Mouse (Mus musculus): ENCODE measurements around the gene Pgm5. TPM values are rescaled to one million over a fixed set of nuclear protein-coding genes. Genes with fewer than 3 reads are reported as not detected.

The Pgm5 gene
- polyA plus RNA-seq, 1 experiment from 2014 or later: 0.17 TPM

DNA sequence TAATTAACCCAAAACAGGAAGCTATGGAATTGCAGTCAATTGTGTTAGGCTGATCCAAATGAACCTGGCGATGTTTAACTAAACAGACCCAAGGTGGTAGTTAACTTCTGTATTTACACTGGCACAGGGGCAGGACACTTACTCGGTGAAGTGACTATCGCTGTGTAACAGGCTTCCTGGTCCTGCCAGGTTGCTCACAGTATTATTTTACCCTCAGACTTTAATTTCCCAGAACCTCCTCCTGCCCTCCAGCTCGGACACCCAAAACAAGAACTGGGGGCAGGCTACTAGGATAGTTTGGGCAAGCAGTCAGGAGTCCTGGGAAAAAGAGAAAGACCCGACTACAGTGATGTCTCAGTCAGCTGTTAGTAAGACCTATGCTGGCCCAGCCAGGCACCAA lies 68.8 kb downstream of the Pgm5 start:
- H3K27ac ChIP-seq (replicated peaks): no peak overlapping the region

DNA sequence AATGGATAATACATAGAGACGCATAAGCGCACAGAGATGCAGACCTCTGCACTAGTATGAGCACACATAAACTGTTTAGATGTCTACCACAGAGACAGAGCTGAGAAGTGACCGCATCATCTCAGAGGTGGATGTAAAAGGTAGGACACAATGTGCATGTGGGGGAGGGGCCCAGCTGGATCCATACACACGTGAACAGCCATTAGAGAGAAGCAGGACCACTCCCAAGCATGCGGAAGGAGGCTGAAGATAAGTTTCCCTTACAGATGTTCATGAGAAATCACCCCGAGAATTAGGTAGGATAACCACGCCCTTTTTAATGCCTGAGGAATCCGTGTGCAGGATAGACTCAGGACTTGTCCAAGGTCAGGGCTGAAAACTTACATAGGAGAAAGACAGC lies 75.8 kb downstream of the Pgm5 start:
- no peak for DNase-seq (ENCODE audit: low spot score)
- no peak overlapping the region for H3K27ac ChIP-seq (replicated peaks)
- peaks cover 12% of the 10 kb centered on the region for H3K4me1 ChIP-seq
- 89% methylated on average over 8 of the region's 8 CpGs for WGBS
- no peaks in the 10 kb centered on the region for H3K36me3 ChIP-seq
- H3K9me3 ChIP-seq (replicated peaks): no peaks in the 10 kb centered on the region
- H3K4me3 ChIP-seq: no peak overlapping the region
- H3K27me3 ChIP-seq (ENCODE audit: low read depth, poor library complexity, severe bottlenecking): no peaks in the 10 kb centered on the region

More for the DNA sequence above, 68.8 kb downstream of the Pgm5 start:
- no peak for DNase-seq (ENCODE audit: low spot score)
- Histone ChIP-seq H3K36me3 (no peaks in the 10 kb centered on the region), H3K9me3 (replicated peaks) (no peaks in the 10 kb centered on the region), H3K4me1 (peaks cover 5% of the 10 kb centered on the region; the same call in 1 of the 2 replicates), H3K4me3 (no peak overlapping the region), H3K27me3 (ENCODE audit: low read depth, poor library complexity, severe bottlenecking) (no peaks in the 10 kb centered on the region)
- WGBS: 86% methylated on average over 5 of the region's 5 CpGs

DNA sequence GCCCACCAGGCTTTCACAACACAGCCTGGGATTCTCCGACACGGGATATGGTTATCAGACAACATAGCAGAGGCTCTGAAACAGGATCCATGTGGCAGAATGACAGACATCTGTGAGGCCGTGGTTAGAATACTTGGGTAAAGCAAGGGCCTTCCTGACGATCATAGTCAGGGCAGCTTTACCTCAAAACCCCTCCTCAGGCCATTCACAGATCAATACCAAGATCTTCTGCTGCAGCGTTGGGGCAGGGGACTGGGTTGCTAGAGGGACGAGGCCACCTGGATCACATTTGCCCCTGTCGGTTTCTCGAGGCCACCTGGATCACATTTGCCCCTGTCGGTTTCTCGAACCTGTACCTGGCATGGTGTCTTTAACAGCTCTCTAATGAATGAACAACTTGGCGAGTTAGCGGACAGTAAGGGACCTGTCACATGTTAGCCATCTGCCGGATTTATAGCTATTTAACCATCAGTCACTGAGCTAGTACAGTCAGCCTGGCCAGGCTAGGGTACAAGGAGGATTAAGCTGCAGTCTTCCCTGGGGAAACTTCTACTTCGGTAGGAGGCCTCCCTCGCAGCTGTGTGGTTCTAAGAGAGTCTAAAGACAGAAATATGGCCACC lies 76.5 kb downstream of the Pgm5 start:
- peaks cover 19% of the 10 kb centered on the region for H3K4me1 ChIP-seq
- WGBS: 77% methylated on average over 15 of the region's 15 CpGs
- no peak for DNase-seq (ENCODE audit: low spot score)
- no peaks in the 10 kb centered on the region for H3K27me3 ChIP-seq (ENCODE audit: low read depth, poor library complexity, severe bottlenecking)
- no peak overlapping the region for H3K4me3 ChIP-seq
- no peaks in the 10 kb centered on the region for H3K9me3 ChIP-seq (replicated peaks)
- no peak overlapping the region for H3K27ac ChIP-seq (replicated peaks)
- H3K36me3 ChIP-seq: no peaks in the 10 kb centered on the region

DNA sequence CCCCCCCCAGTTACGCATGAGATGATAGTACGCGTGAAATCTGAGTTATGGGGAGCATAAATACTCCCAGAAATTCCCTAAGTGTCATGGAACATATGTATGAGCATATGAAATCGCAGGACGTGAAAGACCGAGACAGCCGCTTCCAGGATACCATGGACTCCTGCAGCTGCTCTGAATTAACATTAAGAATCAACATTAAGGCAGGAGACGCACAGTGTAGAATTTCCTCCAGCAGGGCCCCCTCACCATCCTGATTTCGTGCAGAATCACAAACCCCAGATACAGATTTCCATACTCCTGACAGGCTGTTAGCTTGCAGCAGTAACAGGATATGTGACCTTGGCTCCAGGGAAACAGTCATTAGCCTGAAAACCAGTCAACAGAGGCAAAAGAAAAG lies 77.9 kb downstream of the Pgm5 start:
- Histone ChIP-seq H3K36me3 (no peaks in the 10 kb centered on the region), H3K4me1 (peaks cover 27% of the 10 kb centered on the region), H3K9me3 (replicated peaks) (no peaks in the 10 kb centered on the region), H3K4me3 (no peak overlapping the region), H3K27ac (replicated peaks) (no peak overlapping the region), H3K27me3 (ENCODE audit: low read depth, poor library complexity, severe bottlenecking) (no peaks in the 10 kb centered on the region)
- DNase-seq (ENCODE audit: low spot score): no peak
- 79% methylated on average over 9 of the region's 9 CpGs for WGBS

DNA sequence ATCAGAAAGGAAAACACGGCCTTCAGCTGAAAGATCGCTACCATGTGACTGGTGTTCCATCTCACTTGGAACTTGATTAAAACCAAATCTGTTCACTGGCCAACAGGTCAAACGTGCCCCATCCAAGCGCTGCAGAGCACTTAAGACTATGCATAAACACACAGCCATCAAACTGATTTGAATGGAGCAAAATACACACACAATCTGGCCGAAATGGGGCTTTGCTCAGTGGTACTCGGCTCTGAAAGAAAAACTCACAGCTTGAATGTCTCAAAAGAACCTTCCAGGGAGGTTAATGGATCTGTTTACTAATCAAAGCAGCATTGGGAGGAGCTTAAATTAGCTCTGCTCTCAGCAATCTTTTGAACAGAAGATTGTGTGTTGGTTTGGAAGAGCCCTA lies 81.7 kb downstream of the Pgm5 start:
- H3K4me3 ChIP-seq: no peak overlapping the region
- H3K4me1 ChIP-seq: peaks cover 21% of the 10 kb centered on the region
- no peaks in the 10 kb centered on the region for H3K27me3 ChIP-seq (ENCODE audit: low read depth, poor library complexity, severe bottlenecking)
- WGBS: 47% methylated on average over 6 of the region's 6 CpGs
- no peak for DNase-seq (ENCODE audit: low spot score)
- no peak overlapping the region for H3K27ac ChIP-seq (replicated peaks)
- H3K9me3 ChIP-seq (replicated peaks): no peaks in the 10 kb centered on the region
- H3K36me3 ChIP-seq: no peaks in the 10 kb centered on the region

DNA sequence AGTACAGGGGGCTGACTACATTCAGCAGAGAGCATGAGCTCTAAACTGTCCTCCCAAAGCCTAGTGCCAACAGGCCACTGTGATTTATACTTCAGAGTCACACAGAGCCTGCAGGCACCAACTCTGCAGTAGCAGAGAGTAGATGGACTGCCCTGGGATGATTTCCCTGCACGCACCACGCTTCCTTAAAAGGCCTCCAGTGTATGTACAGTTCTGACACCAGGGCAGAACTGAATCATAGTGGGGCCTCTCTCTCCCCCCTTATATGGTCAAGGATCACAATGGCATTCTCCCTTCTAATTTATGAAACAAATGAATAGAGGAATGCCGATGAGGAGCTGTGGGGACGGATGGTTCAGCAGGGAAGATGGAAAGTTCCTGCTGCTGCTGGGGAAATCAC lies 91.3 kb downstream of the Pgm5 start:
- Histone ChIP-seq H3K4me3 (no peak overlapping the region), H3K27me3 (ENCODE audit: low read depth, poor library complexity, severe bottlenecking) (no peaks in the 10 kb centered on the region), H3K36me3 (no peaks in the 10 kb centered on the region), H3K4me1 (no peaks in the 10 kb centered on the region), H3K9me3 (replicated peaks) (no peaks in the 10 kb centered on the region), H3K27ac (replicated peaks) (no peak overlapping the region)
- no peak for DNase-seq (ENCODE audit: low spot score)
- WGBS: 91% methylated on average over 4 of the region's 4 CpGs

DNA sequence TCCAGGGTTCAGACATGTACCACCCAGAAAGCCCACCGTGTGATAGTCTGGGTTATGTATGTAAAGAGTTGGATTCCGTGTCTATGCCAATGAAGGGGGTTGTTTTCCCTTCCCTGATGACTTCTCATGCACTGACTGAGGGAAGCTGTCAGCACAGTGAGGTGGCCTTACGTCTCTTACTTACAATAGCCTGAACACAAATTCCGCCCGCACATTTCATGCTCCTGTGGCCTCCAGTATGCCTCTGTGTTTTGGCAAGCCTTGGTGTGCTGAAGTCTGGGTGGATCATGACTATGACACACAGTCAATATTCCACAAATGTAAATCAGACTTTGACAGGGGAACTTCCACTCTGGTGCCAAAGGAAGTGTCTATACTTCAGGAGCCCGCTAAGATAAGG lies 94.3 kb downstream of the Pgm5 start:
- Histone ChIP-seq H3K4me1 (peaks cover 3% of the 10 kb centered on the region), H3K4me3 (no peak overlapping the region), H3K27ac (replicated peaks) (no peak overlapping the region), H3K27me3 (ENCODE audit: low read depth, poor library complexity, severe bottlenecking) (no peaks in the 10 kb centered on the region), H3K36me3 (no peaks in the 10 kb centered on the region), H3K9me3 (replicated peaks) (no peaks in the 10 kb centered on the region)
- no peak for DNase-seq (ENCODE audit: low spot score)
- WGBS: 88% methylated on average over 6 of the region's 6 CpGs

DNA sequence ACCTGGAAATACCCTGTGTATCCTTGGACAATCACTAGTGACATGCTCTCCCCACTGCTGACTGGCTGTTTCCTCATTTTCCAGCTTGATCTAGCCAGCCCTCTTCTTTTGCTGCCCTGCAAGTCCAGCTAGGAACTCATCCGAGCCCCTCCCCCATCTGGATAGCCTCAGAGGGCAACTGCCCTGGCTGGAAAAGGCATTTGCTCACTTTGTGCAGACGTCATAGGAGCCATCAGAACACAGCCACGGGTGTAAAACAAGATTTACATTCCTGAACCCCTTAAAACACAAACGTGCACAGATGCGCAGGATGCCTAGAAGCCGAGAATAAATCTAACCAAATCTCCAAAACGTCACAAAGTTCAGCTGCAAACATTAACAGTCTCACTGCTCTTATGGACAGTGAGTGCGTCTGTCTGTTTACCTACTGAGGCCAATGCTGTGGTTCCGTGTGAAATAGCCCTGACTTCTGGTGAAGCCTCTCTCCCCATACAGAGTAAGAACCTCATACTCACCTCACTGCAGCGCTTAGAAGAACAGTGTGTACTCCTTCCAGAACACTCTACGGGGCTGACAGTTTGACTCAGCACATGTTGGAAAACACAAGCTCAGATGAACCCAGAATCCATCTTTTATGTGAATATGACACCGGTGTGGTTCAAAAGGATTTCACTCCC lies 99.0 kb downstream of the Pgm5 start:
- no peaks in the 10 kb centered on the region for H3K9me3 ChIP-seq (replicated peaks)
- DNase-seq (ENCODE audit: low spot score): no peak
- whole genome bisulfite sequencing: 76% methylated on average over 12 of the region's 12 CpGs
- H3K4me1 ChIP-seq: peaks cover 6% of the 10 kb centered on the region
- no peak overlapping the region for H3K27ac ChIP-seq (replicated peaks)
- H3K4me3 ChIP-seq: no peak overlapping the region
- no peaks in the 10 kb centered on the region for H3K27me3 ChIP-seq (ENCODE audit: low read depth, poor library complexity, severe bottlenecking)
- no peaks in the 10 kb centered on the region for H3K36me3 ChIP-seq

DNA sequence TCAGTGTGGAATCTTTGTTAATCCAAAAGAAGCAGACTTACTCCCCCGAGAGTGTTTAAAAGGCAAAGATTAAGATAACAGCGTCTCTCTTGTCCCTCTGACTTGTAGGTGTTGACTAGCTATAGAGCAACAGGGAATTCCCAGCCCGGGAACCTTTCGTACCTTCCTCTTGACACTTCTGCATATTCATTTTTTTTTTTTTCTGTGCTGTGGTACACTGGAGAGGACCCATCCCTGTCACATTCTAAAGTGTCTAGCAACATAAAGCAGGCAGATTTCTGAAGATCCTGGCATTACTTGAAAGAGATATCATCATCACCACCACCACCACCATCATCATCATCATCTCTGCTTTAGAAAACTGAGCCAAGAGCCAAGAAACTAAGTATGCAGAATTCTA lies 105.0 kb downstream of the Pgm5 start:
- Histone ChIP-seq H3K4me1 (peaks cover 9% of the 10 kb centered on the region), H3K27ac (replicated peaks) (no peak overlapping the region), H3K9me3 (replicated peaks) (no peaks in the 10 kb centered on the region), H3K36me3 (no peaks in the 10 kb centered on the region), H3K4me3 (no peak overlapping the region), H3K27me3 (ENCODE audit: low read depth, poor library complexity, severe bottlenecking) (no peaks in the 10 kb centered on the region)
- 87% methylated on average over 4 of the region's 4 CpGs for WGBS
- DNase-seq (ENCODE audit: low spot score): no peak

DNA sequence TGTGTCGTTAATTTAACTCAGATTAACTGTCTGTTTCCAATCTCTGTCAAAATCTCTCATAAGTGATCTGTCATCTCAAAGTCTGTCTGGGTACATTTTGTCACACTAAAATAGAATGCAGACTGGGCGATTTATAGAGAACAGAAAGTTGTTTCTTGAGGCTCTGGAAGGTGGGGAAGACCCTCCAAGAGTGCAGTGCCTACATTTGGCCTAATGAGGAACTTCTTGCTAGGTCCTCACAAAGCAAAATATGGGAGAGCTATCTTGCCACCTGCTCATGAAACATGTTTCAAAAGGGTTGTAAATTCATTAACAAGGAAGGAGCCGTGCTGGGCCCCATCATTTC lies 107.2 kb downstream of the Pgm5 start:
- Histone ChIP-seq H3K27me3 (ENCODE audit: low read depth, poor library complexity, severe bottlenecking) (no peaks in the 10 kb centered on the region), H3K36me3 (no peaks in the 10 kb centered on the region), H3K4me3 (no peak overlapping the region), H3K27ac (replicated peaks) (no peak overlapping the region), H3K9me3 (replicated peaks) (no peaks in the 10 kb centered on the region), H3K4me1 (peaks cover 9% of the 10 kb centered on the region)
- 84% methylated on average over 3 of the region's 3 CpGs for WGBS
- DNase-seq (ENCODE audit: low spot score): no peak

DNA sequence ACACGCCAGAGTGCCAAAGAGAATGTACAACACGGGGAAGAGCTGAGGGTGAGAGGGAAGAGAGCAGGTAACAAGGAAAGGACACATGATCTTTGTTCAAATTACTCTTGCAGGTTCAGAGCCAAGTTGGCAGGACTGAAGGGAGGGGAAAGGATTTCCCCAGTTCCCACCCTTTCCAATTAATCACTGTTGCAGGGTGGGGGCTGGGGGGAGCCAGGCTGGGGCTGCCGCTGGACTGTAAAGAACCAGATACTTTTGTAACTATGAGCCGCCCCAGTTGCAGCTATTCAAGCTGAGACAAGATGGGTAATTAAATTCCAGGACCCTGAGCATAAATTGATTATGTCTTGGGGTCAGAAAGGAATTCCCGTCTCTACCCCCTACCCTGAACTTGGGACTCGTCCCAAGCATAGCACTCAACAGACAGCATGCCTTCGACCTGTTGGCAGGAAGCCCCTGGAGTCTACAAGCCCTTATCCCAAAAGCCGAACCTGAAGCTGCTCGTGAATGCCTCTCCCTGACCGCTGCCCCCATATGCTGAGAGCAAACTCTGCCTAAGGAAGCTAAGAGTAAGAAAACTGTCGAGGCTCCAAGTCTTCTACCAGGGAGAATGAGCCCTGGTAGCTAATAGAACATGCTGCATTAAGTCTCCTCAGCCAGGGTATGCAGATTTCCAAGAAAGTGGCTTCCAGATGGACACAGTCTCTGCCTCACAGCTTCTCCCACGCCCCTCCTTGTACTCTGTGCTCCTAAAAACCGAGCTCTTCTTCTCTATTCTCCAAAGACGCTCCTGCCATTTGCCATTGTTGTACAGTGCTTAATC lies 107.8 kb downstream of the Pgm5 start:
- Histone ChIP-seq H3K36me3 (no peaks in the 10 kb centered on the region), H3K9me3 (replicated peaks) (no peaks in the 10 kb centered on the region), H3K4me1 (peaks cover 9% of the 10 kb centered on the region), H3K27ac (replicated peaks) (no peak overlapping the region), H3K27me3 (ENCODE audit: low read depth, poor library complexity, severe bottlenecking) (no peaks in the 10 kb centered on the region), H3K4me3 (no peak overlapping the region)
- DNase-seq (ENCODE audit: low spot score): no peak
- WGBS: 68% methylated on average over 14 of the region's 14 CpGs

DNA sequence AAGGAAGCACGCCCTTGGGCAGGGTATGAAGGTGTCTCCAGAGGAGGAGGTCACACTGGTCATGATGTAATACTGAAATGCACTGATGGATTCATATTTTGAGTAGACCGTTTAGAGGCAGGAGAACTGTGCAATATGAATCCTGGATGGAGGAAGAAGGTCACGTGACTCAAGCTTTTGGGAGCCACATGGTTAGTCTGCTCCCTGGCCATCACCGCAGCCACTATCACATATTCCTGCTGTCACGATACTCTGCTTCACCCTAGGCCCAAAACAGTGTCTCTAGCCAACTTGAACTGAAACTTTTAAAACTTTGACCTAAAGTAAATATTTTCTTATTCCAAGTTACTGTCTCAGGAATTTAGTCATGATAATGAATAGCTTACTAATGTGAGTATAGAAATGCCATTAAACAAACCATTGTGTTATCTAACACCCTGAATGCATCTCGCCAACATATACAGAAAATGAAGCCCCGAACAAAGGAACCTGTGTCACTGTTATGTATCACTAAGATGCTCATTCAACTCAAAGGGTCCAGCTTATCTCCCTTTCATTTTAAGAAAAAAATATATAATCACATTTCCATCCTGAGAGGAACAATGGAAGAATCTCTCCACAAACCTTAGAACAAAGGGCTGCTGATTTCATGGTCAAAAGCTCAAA lies 108.6 kb downstream of the Pgm5 start:
- H3K9me3 ChIP-seq (replicated peaks): no peaks in the 10 kb centered on the region
- peaks cover 9% of the 10 kb centered on the region for H3K4me1 ChIP-seq
- no peak overlapping the region for H3K4me3 ChIP-seq
- no peak for DNase-seq (ENCODE audit: low spot score)
- WGBS: 90% methylated on average over 7 of the region's 7 CpGs
- H3K27ac ChIP-seq (replicated peaks): no peak overlapping the region
- no peaks in the 10 kb centered on the region for H3K36me3 ChIP-seq
- no peaks in the 10 kb centered on the region for H3K27me3 ChIP-seq (ENCODE audit: low read depth, poor library complexity, severe bottlenecking)
